Mouse (Mus musculus) kidney, postnatal 36 days (tissue): Measurements from ENCODE around the gene Frs2.
A peak's percentile ranks its signal among the peaks of the same experiment; 100 is the strongest.

Source experiments
- DNase-seq, 2 experiments: peaks; one replicate each; pipeline ENCODE4 v3.0.0; 2021 to 2022; ENCODE audit warnings: mixed read lengths in 2 of 2

Frs2 gene

DNA sequence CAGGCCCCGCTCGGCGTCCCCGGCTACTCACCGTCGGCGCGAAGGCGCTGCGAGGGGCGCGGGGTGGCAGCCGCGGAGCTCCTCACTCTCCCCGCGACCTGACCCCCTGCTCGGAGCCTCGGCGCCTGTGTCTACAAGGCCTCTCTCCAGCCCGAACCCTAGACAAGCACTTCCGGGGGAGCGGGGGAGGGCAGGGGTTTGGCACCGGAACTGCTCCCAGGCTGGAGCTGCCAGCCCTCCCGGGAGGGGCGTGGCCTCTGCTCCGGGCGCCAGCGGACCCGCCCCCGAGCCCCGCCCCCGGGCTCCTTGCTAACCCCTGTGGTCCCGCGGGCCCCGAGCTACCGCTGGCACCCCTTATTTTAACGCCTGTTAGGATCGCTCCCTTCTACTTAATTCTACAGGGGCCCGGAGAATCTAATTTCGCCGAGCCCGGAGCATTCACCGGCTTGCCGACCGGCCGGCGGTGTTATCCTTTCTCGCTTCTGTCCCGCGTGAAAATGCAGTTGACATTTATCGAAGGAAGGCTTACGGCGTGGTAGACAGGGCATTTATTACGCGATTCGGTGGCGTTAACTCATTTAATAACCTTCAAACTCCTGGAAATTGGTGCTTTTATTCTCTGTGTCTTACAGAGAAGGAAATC lies at the start of gene Frs2:
Gene Frs2 (minus strand): TSS at position 174 of the 643 bp plus-strand sequence.
- DNase-seq = peak; percentile 97 to 99

DNA sequence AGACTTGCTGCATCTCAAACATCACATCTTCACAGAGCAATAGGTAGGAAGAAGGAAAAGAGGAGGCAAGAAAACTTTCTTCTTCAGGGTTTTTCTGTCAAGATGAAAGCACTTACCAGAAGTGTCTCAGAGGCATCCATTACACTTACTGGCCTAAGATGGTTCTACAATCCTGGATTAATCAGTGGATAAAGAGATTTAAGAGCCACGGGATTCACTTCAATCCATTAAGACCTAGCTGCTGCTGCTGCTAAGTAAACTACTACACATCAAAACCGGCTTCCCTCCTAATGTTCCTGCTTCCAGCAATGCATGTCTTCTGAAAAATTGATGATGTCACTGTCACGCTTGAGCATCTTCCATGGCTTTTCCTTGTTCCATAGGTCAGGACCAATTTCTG lies 48.4 kb upstream of the Frs2 start:
- DNase-seq = no peak

DNA sequence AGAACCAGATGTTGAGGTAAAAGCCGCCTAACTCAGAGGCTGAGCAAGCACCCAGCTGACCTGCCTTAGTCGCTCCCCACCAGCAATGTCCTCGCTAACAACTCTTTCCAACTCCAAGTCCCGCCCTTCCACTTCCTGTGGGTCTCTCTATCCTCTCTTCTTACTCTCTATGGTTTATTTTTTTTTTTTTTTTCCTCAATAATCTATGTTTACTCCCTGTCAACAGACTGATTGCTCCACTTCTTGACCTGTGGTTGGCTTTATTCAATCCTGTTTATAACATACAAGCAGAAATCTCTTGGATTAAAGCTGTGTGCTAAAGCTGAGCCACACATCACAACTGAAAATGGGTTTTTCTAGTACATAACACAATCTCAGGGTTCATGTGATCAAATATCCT lies 47.4 kb upstream of the Frs2 start:
- DNase-seq = no peak

DNA sequence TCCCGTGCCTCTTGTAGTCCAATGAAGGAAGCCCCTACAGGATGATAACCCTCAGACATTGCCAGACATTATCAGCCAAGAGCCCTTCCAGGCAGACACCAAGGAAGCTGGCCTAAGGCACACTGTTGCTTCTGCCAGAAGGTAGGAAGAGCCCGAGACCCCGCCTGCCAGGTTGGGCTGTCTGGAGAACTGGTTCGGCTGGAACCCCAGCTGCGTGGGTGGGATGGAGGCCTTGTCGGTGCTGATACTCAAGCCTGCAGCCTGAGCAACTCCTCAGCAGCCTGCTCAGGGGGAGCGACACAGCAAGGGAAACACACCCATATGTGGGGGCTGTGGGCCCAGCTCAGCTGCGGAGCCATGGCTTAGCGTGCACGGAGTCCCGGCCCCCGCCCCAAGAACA lies 46.7 kb upstream of the Frs2 start:
- no peak for DNase-seq

DNA sequence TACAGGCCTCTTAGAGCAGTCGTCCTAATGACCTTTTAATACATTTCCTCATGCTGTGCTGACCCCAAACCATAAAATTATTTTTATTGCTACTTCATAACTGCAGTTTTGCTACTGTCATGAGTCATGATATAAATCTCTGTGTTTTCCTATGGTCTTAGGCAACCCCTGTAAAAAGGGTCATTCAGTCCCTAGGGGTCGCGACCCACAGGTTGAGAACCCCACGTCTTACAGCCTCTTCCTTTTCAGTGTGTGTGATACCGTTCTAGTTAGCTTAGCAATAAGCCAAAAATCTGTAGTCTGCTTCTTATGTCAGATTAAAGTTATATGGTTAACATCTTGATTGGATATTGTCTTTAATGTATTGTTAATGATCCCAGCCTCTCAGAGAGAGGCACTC lies 45.0 kb upstream of the Frs2 start:
- DNase-seq = peak in 1 of 2 experiments; percentile 9

DNA sequence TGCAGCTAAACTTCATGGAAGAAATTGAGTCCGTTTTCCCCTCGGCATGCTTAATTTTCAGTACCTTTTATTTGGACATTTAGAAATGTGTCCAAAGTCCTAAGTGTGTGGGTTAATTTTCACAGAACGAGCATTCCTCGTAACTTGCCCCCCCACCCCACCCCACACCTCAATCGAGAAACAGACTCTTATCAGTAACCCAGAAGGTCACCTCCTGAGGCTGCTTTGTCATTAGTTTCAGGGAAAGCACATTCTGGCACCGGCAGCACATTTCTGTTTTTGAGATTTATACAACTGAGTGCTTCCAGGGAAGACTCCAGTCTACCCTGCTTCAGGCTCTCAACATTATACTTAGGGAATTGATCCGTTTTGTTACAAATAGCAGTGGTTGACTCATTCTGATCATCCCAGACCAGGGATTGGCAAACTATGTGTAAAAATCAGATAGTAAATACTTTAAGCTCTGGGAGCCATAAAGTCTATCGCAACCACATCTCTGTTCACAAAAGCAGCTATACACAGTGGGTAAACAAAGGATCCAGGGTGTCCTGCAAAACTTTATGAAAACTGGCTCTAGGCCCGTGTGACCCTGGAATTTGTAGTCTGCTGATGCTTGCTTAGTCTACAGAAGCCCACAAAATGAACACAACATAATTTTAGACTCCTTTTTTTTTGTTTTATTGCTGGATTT lies 37.2 kb upstream of the Frs2 start:
- DNase-seq = no peak

DNA sequence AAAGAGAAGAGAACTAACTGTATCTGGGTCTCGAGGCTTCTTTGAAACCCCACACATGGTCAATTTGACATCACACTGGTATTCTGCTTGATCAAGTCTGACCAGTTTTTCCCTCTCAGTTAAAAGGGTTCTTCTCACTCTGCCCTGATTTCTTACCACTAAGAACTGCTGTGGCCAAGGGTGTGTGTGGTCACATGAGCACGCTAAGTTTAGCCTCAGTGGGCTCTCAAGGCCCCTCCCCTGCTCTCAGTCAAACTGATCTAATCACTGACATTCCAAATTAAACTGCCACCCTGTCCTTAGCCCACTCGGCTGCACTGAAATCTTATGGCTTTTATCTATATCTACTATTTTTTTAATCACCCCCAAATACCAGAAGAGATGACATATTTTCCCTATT lies 32.8 kb upstream of the Frs2 start:
- no peak for DNase-seq

DNA sequence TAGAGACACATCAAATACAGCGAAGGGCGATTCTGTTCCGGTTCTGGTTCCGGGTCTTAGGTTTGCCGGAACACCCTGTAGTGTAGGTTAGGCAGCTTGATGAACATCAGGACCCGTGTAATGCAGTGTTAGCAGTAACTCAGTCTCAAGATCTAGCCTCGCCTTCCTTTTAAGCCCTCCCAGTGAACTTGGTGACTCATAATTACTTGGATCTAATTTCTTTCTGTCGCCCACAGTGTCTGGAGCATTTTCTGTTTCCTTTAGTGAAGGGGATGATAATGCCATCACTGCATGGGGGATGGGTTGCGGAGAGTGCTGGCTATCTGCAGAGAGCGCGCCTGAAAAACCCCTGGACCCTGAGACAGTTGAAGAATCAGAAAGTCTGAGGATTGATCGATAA lies 26.3 kb upstream of the Frs2 start:
- DNase-seq = no peak

DNA sequence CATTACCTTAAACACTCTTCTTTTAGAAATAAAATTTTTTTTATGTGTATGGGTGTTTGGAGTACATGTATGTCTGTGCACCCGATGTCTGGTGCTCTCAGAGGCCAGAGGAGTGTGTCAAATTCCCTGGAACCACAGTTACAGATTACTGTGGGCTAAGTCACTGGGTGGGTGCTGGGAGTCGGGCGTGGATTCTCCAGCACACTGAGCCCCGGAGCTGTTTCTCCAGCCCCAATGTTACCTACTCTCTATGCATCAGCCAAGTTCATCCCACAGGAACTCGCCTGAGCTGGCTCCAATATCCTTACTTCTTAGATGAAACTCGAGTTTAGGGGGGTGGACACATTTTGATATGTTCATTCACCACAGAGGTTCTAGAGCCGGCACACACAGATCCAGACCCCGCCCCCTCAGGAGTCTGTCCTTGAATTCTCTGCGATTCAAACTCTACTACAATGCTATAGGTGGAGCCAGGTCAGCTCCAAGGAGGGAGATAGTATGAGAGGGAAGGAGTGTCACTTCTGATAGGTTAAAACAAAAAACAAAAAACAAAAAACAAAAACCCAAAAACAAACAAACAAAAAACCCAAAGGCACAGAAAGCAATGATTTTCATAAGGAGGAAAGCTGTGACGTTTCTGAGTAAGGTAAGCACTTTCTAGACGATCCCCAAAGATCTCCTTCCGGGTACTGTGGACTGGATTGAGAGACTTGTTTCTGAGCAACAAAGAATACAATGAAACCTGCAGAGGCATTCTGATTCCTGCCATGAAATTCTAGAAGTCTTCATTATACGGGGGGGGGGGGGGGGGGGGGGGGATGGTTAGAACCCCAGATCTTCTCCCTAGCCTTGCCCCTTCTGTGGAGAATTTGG lies 25.5 kb upstream of the Frs2 start:
- no peak for DNase-seq

DNA sequence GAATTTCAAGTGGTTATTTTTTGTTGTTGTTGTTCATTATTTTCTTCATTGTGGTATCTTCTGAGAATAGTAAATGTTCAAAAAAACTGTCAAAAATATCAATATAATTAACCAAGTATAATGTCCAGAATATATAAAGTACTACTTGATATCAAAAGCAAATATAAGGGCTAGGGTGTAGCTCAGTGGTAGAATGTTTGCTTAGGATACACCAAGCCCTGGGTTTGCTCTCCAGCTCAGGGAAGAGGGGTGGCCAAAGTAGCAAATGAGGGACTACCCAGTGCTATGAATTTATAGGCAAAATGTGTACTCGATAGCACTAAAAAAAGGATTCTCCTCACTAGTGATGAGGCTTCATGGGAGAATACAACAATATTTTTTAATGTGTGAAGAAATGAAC lies 24.8 kb upstream of the Frs2 start:
- no peak for DNase-seq

DNA sequence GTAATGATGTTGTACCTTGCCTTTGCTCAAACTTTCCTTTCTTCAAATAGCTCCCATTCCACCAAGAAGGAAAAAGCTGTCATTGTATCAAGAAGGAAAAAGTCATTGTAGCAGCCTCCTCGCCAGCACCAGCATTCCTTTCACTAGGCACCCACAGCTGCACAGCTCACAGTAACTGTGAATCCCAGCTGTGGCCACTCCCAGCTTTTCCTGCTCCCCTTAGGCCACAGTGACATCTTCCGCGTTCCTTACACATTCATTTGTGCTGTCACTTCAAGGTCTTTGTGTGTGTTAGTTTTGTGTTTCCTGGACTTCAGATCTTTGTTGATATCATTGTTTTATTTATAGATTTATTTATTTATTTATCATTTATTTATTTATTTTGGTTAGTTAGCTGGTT lies 23.7 kb upstream of the Frs2 start:
- DNase-seq = no peak

DNA sequence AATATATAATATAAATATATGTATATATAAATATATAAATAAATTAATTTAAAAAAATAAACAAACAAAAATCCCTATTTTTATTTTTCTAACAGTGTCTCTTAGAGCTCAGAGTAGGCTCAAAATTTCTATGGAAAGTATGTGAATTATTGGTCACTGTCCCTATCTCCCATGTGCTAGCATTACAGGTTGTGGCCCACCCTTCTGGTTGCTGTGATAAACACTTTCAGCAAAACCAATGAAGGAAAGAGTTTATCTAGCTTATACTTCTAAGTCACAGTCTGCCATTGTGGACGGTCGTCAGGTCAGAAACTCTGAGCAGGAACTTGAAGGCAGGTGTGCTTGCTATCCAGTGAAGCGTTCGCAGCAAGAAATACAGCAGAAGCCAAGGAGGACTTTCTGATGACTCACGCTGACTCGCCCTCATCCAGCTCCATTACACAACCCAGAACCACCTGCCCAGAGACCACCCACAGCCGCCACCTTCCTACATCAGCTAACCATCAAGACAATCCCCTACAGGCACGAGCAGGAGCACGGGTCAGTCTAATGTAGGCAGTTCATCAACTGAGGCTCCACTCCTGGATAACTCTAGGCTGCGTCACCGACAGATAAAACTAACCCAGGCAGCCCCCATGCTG lies 18.6 kb upstream of the Frs2 start:
- DNase-seq = no peak

DNA sequence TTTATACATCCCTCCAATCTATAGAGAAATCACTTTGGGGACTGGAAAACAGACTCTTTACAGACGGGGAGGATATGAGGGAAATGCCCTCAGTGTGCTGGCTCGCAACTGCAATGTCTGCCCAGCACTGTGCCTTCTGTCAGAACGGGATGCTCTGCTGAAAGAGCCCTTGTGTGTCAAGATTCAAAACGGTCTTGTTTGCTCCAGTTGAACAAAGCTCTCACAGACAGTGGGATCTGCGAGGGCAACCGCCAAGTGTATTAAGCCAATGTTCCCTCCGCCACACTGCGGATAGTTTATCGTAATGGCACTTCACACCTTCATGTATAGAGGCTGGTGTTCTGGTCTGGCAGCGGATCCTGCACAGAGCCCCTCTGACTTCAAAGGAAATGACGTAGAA lies 14.3 kb upstream of the Frs2 start:
- DNase-seq = no peak

DNA sequence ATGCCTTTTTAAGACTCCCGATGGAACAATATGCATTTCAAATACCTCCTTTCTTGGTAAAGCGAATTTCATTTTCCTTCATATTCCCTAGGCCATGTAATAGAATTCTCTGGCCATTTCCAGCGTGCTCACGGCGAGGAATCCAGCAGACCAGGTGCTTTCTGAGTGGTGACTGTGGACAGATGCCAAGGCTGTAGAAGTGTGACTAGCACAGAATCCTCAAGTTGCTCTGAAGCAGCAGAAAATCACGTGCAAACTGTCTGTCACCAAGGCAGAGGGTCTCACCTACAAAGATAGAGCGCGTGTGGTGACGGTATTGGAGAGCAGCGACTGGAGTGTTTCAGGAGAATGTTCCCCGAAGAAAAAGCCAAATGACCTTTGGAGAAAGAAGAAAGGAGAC lies 11.8 kb upstream of the Frs2 start:
- DNase-seq = peak in 1 of 2 experiments; percentile 19

DNA sequence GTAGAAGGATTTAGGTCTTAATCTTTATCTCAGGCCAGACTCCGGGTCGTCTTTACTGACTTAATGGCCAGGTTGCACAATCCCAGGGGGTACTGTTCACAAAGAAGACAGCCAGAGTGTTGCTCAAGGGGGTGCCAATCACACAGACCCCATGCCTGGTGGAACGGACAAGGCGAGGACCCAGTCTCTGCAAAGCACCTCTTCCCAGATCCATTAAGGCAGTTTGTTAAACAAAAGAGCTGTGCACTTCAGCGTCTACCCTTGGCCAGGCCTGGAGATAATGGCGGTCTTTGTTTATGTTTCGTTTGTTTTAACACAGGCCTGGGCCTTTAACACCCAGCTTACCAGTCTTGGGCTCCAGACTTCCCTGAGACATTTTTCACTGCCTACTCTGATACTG lies 3.9 kb upstream of the Frs2 start:
- no peak for DNase-seq

DNA sequence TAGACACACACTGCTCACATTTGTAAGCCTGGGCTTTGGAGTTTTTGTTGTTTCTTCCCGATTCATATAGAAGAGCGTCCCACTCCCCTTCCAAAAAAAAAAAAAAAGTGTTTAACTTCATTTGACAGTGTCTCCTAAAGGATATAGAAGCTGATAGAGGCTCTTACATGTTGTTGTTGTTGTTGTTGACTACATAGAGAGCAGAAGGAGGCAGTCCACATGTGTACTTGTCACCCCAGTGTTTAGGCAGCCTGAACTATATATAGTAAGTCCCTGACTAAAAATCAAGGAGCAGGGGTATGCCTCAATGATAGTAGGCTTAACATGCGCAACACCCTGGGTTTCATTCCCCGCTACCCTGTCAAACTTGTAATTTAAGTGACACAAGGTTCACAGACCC lies 3.3 kb upstream of the Frs2 start:
- no peak for DNase-seq

DNA sequence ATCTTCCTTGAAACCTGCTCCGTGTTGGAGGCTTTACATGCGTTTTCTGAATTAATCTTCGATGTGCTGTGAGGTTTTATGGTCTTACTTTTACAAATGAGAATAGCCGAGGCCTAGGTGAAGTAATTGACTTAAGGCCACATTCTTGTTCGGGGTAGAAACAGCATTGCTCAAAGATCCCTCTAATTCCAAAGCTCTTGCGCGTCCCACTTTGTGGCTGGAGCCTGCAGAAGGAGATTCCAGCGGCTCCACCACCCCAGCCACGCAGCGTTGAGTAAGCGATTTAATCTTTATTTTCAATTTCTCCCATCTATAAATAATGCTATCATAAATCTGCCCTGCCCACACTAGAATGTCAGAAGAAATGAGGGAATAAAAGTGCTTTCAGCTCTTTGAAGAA lies 2.9 kb upstream of the Frs2 start:
- no peak for DNase-seq

DNA sequence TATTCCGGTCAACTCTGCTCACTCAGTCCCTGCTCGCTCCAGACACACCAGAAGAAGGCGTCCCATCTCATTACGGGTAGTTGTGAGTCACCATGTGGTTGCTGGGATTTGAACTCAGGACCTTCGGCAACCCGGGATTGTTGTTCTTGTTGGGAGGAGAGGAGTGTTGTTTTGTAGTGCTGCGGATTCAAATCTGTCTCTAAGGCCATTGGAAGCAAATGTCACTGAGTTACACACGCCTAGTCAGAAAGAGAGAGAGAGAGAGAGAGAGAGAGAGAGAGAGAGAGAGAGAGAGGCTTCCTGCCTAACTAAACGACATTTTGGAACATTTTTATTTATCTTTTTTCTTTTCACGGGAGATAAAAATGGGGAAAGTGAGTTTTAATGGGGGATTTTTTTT lies 2.4 kb upstream of the Frs2 start:
- no peak for DNase-seq

DNA sequence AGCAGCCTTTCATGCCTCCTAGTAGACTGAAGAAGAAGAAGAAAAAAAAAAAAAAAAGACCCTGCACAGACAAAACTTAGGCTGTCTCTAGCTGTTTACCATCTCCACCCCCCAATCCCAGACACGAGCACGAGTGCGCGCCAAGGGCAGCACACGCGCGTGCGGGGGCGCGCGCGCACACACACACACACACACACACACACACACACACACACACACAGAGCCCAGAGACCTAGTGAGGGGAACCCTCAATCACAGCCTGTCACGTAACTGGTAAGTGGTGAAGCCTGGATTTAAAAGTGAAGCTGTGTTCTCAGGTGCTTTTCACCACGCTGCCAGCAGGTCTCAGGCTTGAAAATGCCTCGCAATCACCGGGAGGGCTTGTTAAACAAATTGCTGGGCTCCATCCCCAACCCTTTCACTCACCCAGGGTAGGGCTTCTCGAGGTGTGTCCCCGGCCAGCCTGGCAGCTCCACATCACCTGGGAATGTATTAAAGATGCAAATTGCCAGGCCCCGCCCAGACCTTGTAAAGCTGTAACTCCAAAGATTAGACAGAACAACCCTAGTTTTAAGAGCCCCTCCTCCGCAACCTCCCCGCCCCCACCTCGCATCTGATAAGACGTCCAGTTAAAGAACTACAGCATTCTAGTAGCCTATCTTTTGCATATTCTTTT lies 1.7 kb upstream of the Frs2 start:
- peak; percentile 59 to 62 for DNase-seq

DNA sequence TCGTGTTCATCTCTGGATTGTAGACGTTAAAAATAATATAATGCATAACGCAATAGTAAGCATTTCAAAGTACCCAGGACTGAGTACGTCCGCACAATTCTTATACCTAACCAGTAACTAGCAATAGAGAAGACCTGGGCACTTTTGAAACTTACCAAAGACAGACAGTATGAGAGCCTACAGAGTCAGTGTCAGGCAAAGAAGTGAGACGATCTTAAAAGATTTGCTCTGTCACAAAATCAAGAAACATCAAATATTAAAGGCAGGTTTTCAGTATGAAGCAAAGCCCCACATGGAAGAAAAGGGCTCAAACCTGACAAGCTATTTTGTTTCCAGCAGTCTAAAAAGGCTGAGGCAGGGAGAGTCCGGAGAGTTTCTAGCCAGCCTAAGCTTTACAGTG lies 907 bp upstream of the Frs2 start:
- no peak for DNase-seq

DNA sequence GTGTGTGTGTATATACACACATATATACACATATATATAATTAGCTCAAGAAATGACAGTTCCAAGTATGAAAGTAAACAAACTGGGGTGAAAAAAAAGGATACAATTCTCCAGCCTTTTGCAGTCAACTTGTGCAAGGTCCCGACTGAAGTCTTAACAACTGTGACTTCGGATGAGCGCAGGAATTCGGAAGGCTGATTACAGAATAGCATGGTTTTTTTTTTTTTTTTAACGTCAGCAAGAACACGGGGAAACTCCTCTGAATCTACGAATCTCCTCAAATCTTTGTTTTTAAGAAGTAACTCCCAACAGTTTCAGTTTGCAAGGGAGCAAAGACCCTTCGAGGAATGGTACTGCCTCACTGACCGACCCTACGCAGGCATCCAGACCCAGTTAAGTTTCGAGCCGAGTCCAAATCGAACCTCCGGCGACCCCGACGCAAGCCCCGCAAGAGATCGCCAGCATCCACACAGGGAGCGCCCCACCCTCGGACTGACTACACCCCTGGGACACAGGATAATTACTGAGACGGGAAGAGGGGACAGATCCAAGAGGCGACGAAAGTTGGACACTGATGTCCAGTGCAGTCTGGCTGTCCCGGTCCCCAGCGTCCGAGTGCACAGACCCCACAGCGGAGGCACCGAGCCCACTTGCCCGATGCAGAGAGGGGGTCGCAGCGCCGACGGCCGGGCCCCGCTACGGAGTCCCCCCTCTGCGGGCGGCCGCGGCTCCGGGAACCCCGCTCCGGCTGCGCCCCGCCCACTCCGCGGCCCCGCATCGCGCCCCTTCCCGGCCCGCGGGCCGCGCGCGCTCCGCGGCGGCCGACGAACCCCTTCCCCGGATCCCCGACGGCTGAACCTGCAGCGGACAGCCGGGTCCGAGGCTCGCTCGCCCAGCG lies 622 bp downstream of the Frs2 start:
- peak in 1 of 2 experiments; percentile 40 for DNase-seq

DNA sequence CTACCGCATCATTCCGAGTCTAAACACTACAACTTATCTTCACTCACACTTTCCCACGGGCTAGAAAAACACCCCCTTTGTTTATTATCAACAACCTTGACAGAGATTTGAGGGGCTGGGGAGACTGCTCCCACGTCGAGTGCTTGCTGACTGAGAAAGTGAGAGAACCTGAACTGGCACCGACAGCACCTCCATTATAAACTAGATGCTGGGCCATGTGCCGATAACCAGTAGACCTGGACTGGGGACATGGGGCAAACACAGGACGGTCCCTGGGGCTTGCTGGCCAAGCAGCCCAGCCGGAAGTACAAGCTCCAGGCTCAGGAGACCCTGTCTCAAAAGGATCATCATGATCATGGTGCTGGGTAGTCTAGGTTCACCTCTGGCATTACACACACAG lies 1.9 kb downstream of the Frs2 start:
- no peak for DNase-seq
